Mouse (Mus musculus) CH12.LX (cell line): ENCODE results near the gene Mmp28. TPM values are rescaled to one million over a fixed set of nuclear protein-coding genes. Genes with fewer than 3 reads are reported as not detected.

Source experiments
- DNase-seq: peaks from one replicate; pipeline ENCODE4 v3.0.0-alpha.2; 2013; ENCODE audit errors: extremely low read depth
- H3K27ac ChIP-seq: 2 replicates; pipeline ENCODE4 v1.5.1; 2012; ENCODE audit warnings: low read depth, mild to moderate bottlenecking, control low read depth, moderate library complexity; ENCODE audit not compliant: insufficient read depth
- H3K27me3 ChIP-seq: replicated peaks from 2 replicates; pipeline ENCODE3; 2012; ENCODE audit warnings: inconsistent platforms
- H3K36me3 ChIP-seq, 2 experiments: replicated peaks in 1 of 2; 2 replicates each; pipeline versions ENCODE3 to v1.6.1; 2012; ENCODE audit warnings: inconsistent platforms in 1 of 2, low read length in 1 of 2, mild to moderate bottlenecking in 1 of 2, mixed read lengths in 1 of 2, moderate library complexity in 1 of 2; ENCODE audit not compliant: control insufficient read depth in 1 of 2, insufficient read depth in 1 of 2
- H3K4me1 ChIP-seq, 2 experiments: 2 replicates each; pipeline ENCODE4 v1.6.1; 2012; ENCODE audit warnings: inconsistent platforms in 1 of 2, moderate library complexity in 1 of 2; ENCODE audit not compliant: insufficient read depth in 2 of 2, control insufficient read depth in 1 of 2
- H3K4me2 ChIP-seq: 2 replicates; pipeline ENCODE4 v1.6.1; 2012; ENCODE audit warnings: low read depth, mild to moderate bottlenecking, control low read depth; ENCODE audit not compliant: poor library complexity, insufficient read depth, severe bottlenecking
- H3K4me3 ChIP-seq, 3 experiments: fragments of 150-350 bp in 1 of 3; sonication (generic) in 1 of 3; replicated peaks in 1 of 3; 2 replicates each; pipeline versions ENCODE3 to v1.5.1; 2011 to 2012; ENCODE audit warnings: low read depth in 2 of 3, low read length in 2 of 3, mild to moderate bottlenecking in 2 of 3, moderate library complexity in 2 of 3, control low read depth in 1 of 3, improper control_type of control experiment in 1 of 3, inconsistent platforms in 1 of 3, mixed read lengths in 1 of 3; ENCODE audit not compliant: poor library complexity in 1 of 3
- H3K79me2 ChIP-seq: replicated peaks from 2 replicates; pipeline ENCODE4 v1.6.1; 2012; ENCODE audit warnings: mild to moderate bottlenecking, moderate library complexity; ENCODE audit not compliant: control insufficient read depth, poor library complexity, insufficient read depth, severe bottlenecking; ENCODE audit errors: extremely low read depth
- H3K9ac ChIP-seq: 2 replicates; pipeline ENCODE4 v1.6.1; 2012; ENCODE audit warnings: low read depth, mild to moderate bottlenecking, control low read depth, moderate library complexity; ENCODE audit not compliant: insufficient read depth
- H3K9me3 ChIP-seq: replicated peaks from 2 replicates; pipeline ENCODE3; 2012; ENCODE audit warnings: low read length, inconsistent platforms, mixed read lengths
- CHD1 ChIP-seq: IDR thresholded peaks from 2 replicates; pipeline ENCODE4 v1.6.1; 2012; ENCODE audit warnings: low read depth, low read length, improper control_type of control experiment, inconsistent platforms
- CHD2 ChIP-seq: IDR thresholded peaks from 2 replicates; pipeline ENCODE4 v1.6.1; 2011; ENCODE audit warnings: low read length, improper control_type of control experiment
- CTCF ChIP-seq, 2 experiments: IDR thresholded peaks in 1 of 2; conservative IDR thresholded peaks in 1 of 2; 2 replicates each; pipeline ENCODE4 v1.5.1; 2011 to 2012; ENCODE audit warnings: low read depth in 2 of 2, low read length in 2 of 2, improper control_type of control experiment in 1 of 2, inconsistent platforms in 1 of 2, mild to moderate bottlenecking in 1 of 2, moderate library complexity in 1 of 2
- E2F4 ChIP-seq: IDR thresholded peaks from 2 replicates; pipeline ENCODE4 v1.6.1; 2011; ENCODE audit warnings: low read depth, low read length, improper control_type of control experiment; ENCODE audit not compliant: insufficient replicate concordance
- ELF1 ChIP-seq: IDR thresholded peaks from 2 replicates; pipeline ENCODE4 v1.6.1; 2014; ENCODE audit warnings: low read depth, mild to moderate bottlenecking, inconsistent platforms, low read length, improper control_type of control experiment
- EP300 ChIP-seq: IDR thresholded peaks from 2 replicates; pipeline ENCODE4 v1.6.1; 2011; ENCODE audit warnings: low read length, improper control_type of control experiment
- ETS1 ChIP-seq: conservative IDR thresholded peaks from 2 replicates; pipeline ENCODE4 v1.6.1; 2012; ENCODE audit warnings: low read depth, mild to moderate bottlenecking, inconsistent platforms, low read length, improper control_type of control experiment, moderate library complexity
- GABPA ChIP-seq: IDR thresholded peaks from 2 replicates; pipeline ENCODE4 v1.6.1; 2012; ENCODE audit warnings: low read depth, low read length, improper control_type of control experiment, inconsistent platforms; ENCODE audit not compliant: insufficient replicate concordance
- HCFC1 ChIP-seq: IDR thresholded peaks from 2 replicates; pipeline ENCODE4 v1.6.1; 2012; ENCODE audit warnings: low read depth, mild to moderate bottlenecking, inconsistent platforms, low read length, improper control_type of control experiment
- IRF4 ChIP-seq: IDR thresholded peaks from 2 replicates; pipeline ENCODE4 v1.6.1; 2014; ENCODE audit warnings: low read depth, mild to moderate bottlenecking, inconsistent platforms, low read length, improper control_type of control experiment
- JUN ChIP-seq: IDR thresholded peaks from 2 replicates; pipeline ENCODE4 v1.6.1; 2011; ENCODE audit warnings: low read depth, mild to moderate bottlenecking, low read length, improper control_type of control experiment, moderate library complexity; ENCODE audit not compliant: insufficient read depth
- JUND ChIP-seq: conservative IDR thresholded peaks from 2 replicates; pipeline ENCODE4 v1.6.1; 2011; ENCODE audit warnings: low read depth, low read length, improper control_type of control experiment
- KAT2A ChIP-seq: IDR thresholded peaks from 2 replicates; pipeline ENCODE4 v1.6.1; 2012; ENCODE audit warnings: low read length, improper control_type of control experiment, inconsistent platforms; ENCODE audit not compliant: insufficient replicate concordance
- MAX ChIP-seq: IDR thresholded peaks from 2 replicates; pipeline ENCODE4 v1.6.1; 2011; ENCODE audit warnings: low read length, improper control_type of control experiment
- MAZ ChIP-seq: IDR thresholded peaks from 2 replicates; pipeline ENCODE4 v1.6.1; 2012; ENCODE audit warnings: low read depth, mild to moderate bottlenecking, inconsistent platforms, low read length, improper control_type of control experiment, moderate library complexity
- NELFE ChIP-seq: IDR thresholded peaks from 2 replicates; pipeline ENCODE4 v1.6.1; 2011; ENCODE audit warnings: low read depth, low read length, improper control_type of control experiment
- POLR2A ChIP-seq: IDR thresholded peaks from 2 replicates; pipeline ENCODE4 v1.6.1; 2011; ENCODE audit warnings: low read depth, mild to moderate bottlenecking, improper control_type of control experiment, low read length
- POLR2AphosphoS2 ChIP-seq: IDR thresholded peaks from 2 replicates; pipeline ENCODE4 v1.6.1; 2011; ENCODE audit warnings: low read depth, low read length, improper control_type of control experiment
- RAD21 ChIP-seq: IDR thresholded peaks from 2 replicates; pipeline ENCODE4 v1.6.1; 2011; ENCODE audit warnings: low read depth, mild to moderate bottlenecking, low read length, improper control_type of control experiment, moderate library complexity
- RCOR1 ChIP-seq: conservative IDR thresholded peaks from 2 replicates; pipeline ENCODE4 v1.6.1; 2012; ENCODE audit warnings: low read depth, mild to moderate bottlenecking, inconsistent platforms, low read length, improper control_type of control experiment
- SIN3A ChIP-seq: IDR thresholded peaks from 2 replicates; pipeline ENCODE4 v1.6.1; 2012; ENCODE audit warnings: low read length, improper control_type of control experiment, inconsistent platforms
- SMC3 ChIP-seq: IDR thresholded peaks from 2 replicates; pipeline ENCODE4 v1.6.1; 2011; ENCODE audit warnings: low read depth, low read length, improper control_type of control experiment
- TBP ChIP-seq: conservative IDR thresholded peaks from 2 replicates; pipeline ENCODE4 v1.6.1; 2011; ENCODE audit warnings: low read depth, low read length, improper control_type of control experiment
- UBTF ChIP-seq: IDR thresholded peaks from 2 replicates; pipeline ENCODE4 v1.6.1; 2012; ENCODE audit warnings: low read depth, mild to moderate bottlenecking, inconsistent platforms, low read length, improper control_type of control experiment, moderate library complexity
- USF2 ChIP-seq: conservative IDR thresholded peaks from 2 replicates; pipeline ENCODE4 v1.6.1; 2011; ENCODE audit warnings: low read depth, low read length, improper control_type of control experiment
- ZC3H11A ChIP-seq: IDR thresholded peaks from 2 replicates; pipeline ENCODE4 v1.6.1; 2012; ENCODE audit warnings: low read depth, mild to moderate bottlenecking, inconsistent platforms, low read length, improper control_type of control experiment
- ZKSCAN1 ChIP-seq: IDR thresholded peaks from 2 replicates; pipeline ENCODE4 v1.6.1; 2012; ENCODE audit warnings: low read depth, inconsistent platforms, low read length, improper control_type of control experiment, borderline replicate concordance
- ZMIZ1 ChIP-seq: IDR thresholded peaks from 2 replicates; pipeline ENCODE4 v1.6.1; 2012; ENCODE audit warnings: low read depth, mild to moderate bottlenecking, inconsistent platforms, low read length, improper control_type of control experiment
- dilution Hi-C: fragments of 300-500 bp; cut with MboI; formaldehyde crosslinking; loops from 2 replicates; pipeline ENCODE4 v1.14.3; 2020; ENCODE audit warnings: low sequenced_read_pairs; ENCODE audit not compliant: extremely low pct_unique_long_range_greater_than_20kb, extremely low pct_ligation_motif_present
- in situ Hi-C: fragments of 300-500 bp; cut with MboI; formaldehyde crosslinking; loops from 3 replicates; pipeline ENCODE4 v1.14.3; 2019; ENCODE audit warnings: low sequenced_read_pairs, low pct_ligation_motif_present, low pct_unique_long_range_greater_than_20kb, mixed read lengths
- polyA plus RNA-seq: library from polyadenylated mRNA; unstranded; fragments of >175 nt; gene quantifications from 2 replicates; pipeline ENCODE4 v1.2.1, GENCODE M21; 2012; ENCODE audit warnings: low read depth; ENCODE audit not compliant: insufficient read length
- total RNA-seq, 2 experiments: library from RNA; depleted of rRNA; stranded (reverse); fragments of 300-350 nt in 1 of 2; fragments of >200 nt in 1 of 2; gene quantifications; 2 replicates each; pipeline ENCODE4 v1.2.3; 2012 to 2014

Mmp28 gene
- total and polyA plus RNA-seq, 3 experiments: 0.17 TPM; not detected in 2

DNA sequence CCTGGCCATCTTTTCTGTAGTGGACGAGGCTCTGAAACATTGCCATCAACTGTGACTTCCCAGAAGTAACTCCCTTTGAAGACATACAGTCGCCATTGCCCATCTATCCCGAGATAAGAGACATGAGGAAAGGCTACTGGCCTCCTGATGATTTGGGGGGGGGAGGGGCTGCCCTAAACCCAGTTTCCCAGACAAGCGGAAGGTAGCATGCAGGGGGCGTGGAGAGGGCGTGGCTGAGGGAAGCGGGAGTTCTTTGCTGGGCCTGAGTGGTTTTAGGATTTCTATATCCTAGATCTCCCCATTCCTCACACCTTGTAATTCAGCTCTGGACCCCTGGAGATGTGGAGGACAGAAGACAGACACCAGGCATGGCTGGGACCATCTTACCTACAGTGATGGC is 19.0 kb downstream of the Mmp28 start:
- H3K79me2 ChIP-seq: no peaks in the 10 kb centered on the region
- in situ Hi-C loops: loop anchor here (10.0 kb wide), 2 partner anchors 191 to 291 kb away; no protein-coding TSS in a partner anchor
- H3K4me2 ChIP-seq: no peak overlapping the region
- dilution Hi-C loops: no loop called here
- H3K27ac ChIP-seq: no peak overlapping the region
- peaks cover 3 to 6% of the 10 kb centered on the region in 2 experiments for H3K4me1 ChIP-seq
- DNase-seq: no peak
- H3K9me3 ChIP-seq: peaks cover 8% of the 10 kb centered on the region
- no peak overlapping the region for H3K4me3 ChIP-seq
- H3K36me3 ChIP-seq: no peaks in the 10 kb centered on the region
- H3K27me3 ChIP-seq: peaks cover 63% of the 10 kb centered on the region
- H3K9ac ChIP-seq: no peak overlapping the region
- TF ChIP-seq CHD2: no peak
- no peak for TF ChIP-seq JUND
- no peak for TF ChIP-seq RCOR1
- TF ChIP-seq CHD1: no peak
- TF ChIP-seq ZC3H11A: no peak
- no peak for TF ChIP-seq GABPA
- no peak for TF ChIP-seq HCFC1
- TF ChIP-seq JUN: no peak
- TF ChIP-seq ZMIZ1: no peak
- no peak for TF ChIP-seq USF2
- no peak for TF ChIP-seq ZKSCAN1
- TF ChIP-seq KAT2A: no peak
- no peak for TF ChIP-seq MAZ
- TF ChIP-seq EP300: no peak

DNA sequence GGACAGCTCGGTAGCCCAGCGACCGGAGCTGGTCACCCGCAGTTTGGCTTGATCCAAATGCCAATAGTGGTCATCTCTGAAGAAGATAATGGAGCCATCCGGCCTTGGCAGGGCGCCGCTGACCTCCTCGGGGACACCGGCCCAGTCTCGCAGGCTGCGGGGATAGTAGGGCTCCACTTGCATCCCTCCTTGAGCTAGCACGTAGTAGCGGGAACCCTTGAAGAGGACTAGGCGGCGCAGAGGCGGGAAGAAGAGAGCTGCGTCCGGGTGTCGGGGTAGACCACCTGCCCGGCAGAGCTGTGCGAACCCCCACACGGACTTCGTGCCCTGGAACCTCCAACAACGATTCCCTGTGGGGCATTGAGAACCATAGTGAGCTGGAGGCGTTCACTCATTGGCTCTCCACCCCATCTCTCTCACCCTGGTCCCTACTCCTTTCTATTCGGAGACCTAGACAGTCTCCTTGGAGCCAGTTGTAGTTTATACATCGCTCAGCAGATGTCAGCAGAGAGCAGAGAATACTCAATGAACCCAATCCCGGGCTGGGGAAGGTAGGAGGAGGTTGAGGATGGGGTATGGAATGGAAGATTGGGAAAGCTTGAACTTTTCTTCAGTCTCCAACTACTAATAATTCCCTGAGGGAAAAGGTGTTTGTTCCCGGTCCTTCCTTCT is 20.1 kb downstream of the Mmp28 start:
- H3K27me3 ChIP-seq: peaks cover 62% of the 10 kb centered on the region
- H3K4me1 ChIP-seq: peaks cover 3 to 6% of the 10 kb centered on the region in 2 experiments
- TF ChIP-seq GABPA (no peak), JUN (no peak), POLR2A (no peak), CTCF (conservative IDR thresholded peaks at IDR 0.05 in 1 of 2, IDR thresholded peaks at IDR 0.05 in 1 of 2; ENCODE audit: low read depth in 2 of 2, low read length in 2 of 2) (peak; percentile 91 to 94), MAX (no peak), NELFE (no peak), SIN3A (no peak), ELF1 (no peak), HCFC1 (no peak), MAZ (no peak), CHD1 (no peak), ETS1 (no peak), RAD21 (peak; percentile 86), SMC3 (peak; percentile 89), CHD2 (no peak), IRF4 (peak; percentile 44; the same call in 1 of the 2 replicates), TBP (no peak), UBTF (0 out of 2 replicates have a peak, but pooled peaks have one; percentile 47), POLR2AphosphoS2 (no peak), USF2 (no peak), E2F4 (no peak)
- no peak overlapping the region for H3K27ac ChIP-seq
- in situ Hi-C loops: loop anchor here (10.0 kb wide), 2 partner anchors 192 to 292 kb away; no protein-coding TSS in a partner anchor
- no peak overlapping the region for H3K4me3 ChIP-seq
- H3K9me3 ChIP-seq: peaks cover 8% of the 10 kb centered on the region
- H3K79me2 ChIP-seq: no peaks in the 10 kb centered on the region
- peak; percentile 69 for DNase-seq
- dilution Hi-C loops: no loop called here
- no peak overlapping the region for H3K9ac ChIP-seq
- H3K36me3 ChIP-seq: no peaks in the 10 kb centered on the region
- H3K4me2 ChIP-seq: 0 out of 2 replicates have a peak overlapping the region, but pooled peaks have one; percentile 7
